Mouse (Mus musculus): ENCODE measurements around the gene Lpcat3.

Gene Lpcat3

DNA sequence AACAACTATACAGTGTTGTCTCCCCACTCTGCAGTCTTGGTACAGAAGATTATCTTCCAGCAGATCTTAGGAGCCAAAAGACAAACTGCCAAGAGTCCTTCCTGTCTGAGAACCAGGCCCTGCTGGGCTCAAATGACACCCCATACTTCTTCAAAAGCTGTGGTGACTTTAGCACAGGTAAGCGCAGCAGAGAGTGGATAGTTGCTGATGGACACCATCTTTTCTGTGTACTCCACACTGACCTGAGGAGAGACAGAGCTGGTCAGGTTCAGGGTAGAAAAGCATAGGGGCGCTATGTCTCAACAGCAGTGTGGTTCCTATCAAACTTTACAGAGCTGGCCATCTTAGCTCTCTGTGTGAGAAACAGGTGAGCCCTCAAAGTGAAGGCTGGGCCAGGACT lies 41.6 kb downstream of the Lpcat3 start:
- DNase-seq (ENCODE audit: low spot score in 2 of 2) = no peak

DNA sequence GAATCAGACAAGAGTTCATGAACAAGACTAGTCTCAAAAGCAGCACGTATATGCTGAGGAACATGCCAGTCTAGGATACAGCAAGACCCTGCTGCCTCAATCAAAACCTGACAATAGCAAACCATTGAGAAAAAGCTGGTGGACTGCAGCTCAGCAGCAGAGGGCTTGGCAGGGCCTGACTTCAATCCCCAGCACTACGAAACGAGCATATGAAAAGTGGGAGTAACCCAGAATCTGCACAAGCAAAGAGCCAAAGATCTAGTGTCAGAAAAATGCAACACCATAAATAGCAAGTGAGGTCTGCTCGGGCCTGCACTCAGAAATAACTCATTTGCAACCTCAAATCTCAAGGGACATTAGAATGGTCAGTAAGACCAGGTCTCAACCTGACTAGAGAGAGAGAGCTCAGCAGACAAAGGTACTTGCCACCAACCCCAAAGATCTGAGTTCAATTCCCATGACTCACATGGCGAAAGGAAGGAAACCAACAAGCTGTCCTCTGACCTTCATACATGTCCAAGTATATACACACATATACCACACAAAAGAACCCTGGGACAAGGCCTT lies 43.3 kb downstream of the Lpcat3 start:
- DNase-seq (ENCODE audit: low spot score in 2 of 2) = no peak

DNA sequence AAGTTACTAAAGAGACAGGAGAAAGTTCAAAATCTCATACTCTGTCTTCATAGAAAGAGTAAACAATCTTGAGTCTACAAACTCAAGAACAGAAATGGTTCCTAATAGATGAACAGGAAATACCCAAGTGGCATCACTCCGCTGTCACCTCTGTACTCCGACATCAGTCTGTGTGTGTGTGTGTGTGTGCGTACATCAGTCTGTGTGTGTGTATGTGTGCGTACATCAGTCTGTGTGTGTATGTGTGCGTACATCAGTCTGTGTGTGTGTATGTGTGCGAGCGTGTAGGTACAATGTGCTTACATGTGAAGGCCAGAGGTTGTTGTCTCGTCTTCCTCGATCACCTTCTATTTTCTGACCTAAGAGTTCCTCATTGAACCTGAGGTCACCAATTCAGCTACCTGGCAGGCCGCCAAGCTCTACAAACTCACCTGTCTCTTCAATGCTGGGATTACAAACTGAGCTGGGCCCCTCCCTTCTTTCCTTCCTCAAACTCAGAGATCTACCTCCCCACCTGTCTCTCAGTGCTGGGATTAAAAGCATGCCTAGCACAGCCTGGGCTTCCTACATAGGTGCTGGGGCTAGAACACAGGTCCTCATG lies 45.6 kb downstream of the Lpcat3 start:
- no peak for DNase-seq (ENCODE audit: low spot score in 2 of 2)

DNA sequence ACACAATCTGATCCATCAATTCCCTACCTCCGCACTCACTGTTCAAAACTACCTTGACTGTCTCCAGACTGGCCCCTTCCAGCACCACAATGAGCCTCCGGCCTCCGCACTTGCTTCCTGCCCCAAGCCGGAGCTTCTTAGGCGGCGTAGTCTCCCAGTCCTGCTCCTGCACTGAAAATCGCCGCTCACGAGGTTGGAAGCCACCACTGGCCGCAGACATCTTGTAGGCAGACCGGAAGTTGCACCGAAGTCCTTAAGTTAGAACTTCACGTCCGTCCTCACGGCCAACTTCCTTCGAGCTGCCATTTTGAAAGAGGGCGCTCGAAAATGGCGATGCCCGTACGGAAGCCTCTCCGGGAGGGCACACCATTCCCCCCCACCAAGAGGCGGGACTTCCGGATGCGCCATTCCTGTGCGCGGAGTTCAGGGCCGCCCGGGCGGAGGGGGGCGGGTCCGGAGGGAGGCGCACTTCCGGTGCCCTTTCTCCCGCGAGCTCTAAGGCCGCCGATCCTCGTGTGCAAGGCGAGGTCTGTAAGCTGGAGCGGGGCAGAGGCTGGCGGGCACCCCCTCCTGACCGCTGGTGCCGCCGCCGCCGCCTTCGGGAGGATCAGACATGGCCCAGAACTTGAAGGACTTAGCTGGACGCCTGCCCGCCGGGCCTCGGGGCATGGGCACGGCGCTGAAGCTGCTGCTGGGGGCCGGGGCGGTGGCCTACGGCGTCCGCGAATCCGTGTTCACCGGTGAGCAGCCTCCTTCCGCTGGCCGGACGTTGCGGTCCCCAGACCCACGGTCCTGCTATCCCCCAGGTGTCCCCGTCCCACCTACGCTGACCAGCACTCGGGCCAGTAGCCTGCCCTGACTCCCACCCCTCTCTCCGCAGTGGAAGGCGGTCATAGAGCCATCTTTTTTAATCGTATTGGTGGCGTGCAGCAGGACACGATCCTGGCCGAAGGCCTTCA lies 49.3 kb downstream of the Lpcat3 start, which contains the start of the genes Emg1 and Phb2:
Emg1 (minus strand) TSS at position 355 of the 959 bp plus-strand sequence.
Phb2 (plus strand) TSS at position 513 of the 959 bp plus-strand sequence.
- peak; percentile 97 to 99 for DNase-seq (ENCODE audit: low spot score in 2 of 2)

DNA sequence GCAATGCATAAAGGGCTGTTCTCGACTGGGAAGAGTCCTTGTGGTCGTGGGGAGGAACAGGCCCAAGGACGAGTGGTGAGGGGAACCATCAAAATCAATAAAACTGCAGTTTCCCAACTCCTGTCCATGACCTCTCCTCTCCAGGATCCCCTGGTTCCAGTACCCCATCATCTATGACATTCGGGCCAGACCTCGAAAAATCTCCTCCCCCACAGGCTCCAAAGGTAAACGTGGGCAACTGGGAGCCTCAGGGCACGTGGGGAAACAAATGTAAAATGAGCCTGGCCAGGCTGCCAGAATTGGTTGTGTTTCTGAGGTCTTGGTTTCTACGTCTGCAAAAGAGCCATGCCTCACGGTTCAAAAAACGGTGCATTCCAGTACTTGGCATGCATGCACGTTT lies 50.1 kb downstream of the Lpcat3 start:
- DNase-seq (ENCODE audit: low spot score in 2 of 2) = no peak

DNA sequence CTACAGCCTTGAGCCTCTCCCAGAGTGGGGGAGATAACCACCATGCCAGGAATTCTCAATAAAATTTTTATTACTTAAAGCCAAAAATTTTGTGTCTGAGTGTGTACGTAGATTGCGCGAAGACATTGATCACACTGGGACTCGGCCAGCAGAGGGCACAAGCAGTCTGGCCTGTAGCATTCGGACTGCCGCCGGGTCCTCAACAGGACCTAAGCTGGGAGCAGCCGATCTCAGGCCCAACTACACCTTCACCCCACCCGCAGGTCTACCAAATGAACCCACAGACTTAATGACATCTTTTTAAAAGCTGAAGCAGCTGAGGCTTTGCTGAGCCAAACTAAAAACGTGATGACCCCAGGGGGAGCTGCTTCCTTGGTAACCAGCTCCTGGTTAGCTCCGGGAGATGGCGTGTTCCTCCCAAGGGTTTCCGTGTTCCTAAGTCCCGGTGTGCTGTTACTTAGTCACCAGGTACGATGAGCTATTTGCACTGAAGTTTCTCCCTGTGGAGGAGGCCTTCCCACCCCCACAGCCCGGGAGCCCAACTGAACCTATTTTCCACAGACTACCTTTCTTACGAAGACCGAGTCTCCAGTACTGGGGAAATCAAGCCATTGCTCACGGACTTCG lies 54.1 kb downstream of the Lpcat3 start:
- no peak for DNase-seq (ENCODE audit: low spot score in 2 of 2)

DNA sequence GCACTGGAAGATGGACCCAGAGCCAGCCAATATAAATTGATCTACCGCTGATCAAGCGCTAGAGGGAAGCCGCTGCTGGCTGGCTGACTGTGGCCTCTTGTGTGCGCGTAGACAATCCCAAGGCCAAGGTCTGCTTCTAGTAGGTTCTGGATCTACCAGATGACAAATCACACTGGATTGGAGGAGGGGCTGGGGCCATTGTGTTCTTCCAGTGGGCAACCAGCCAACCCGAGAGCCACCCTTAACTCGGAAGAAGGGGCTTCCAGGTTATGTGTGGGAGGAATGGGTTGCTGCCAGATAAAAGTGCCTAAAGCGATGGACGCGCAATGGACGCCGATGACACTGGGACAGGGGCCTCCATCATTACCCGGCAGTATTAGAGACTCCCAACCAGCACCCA lies 55.1 kb downstream of the Lpcat3 start:
- no peak for DNase-seq (ENCODE audit: low spot score in 2 of 2)

DNA sequence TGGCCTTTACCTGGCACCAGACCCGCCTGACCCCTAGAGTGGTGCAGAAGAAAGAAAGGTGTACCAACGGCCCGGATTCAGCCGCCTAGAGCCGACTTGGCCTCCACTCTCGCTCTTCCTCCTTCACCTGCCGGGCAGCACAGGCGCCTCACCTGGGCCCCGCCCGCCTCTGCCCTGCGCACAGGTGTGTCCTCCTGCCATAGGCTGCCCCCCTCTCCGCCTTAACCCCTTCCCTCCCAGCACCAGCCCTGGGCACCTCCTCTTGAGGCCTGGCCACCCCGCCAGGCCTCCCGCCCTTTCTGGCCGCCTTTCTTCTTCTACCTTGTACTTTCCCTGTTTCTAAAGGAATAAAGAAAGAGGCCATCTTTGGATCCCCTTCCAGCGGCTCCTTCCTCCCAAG lies 55.9 kb downstream of the Lpcat3 start:
- no peak for DNase-seq (ENCODE audit: low spot score in 2 of 2)

DNA sequence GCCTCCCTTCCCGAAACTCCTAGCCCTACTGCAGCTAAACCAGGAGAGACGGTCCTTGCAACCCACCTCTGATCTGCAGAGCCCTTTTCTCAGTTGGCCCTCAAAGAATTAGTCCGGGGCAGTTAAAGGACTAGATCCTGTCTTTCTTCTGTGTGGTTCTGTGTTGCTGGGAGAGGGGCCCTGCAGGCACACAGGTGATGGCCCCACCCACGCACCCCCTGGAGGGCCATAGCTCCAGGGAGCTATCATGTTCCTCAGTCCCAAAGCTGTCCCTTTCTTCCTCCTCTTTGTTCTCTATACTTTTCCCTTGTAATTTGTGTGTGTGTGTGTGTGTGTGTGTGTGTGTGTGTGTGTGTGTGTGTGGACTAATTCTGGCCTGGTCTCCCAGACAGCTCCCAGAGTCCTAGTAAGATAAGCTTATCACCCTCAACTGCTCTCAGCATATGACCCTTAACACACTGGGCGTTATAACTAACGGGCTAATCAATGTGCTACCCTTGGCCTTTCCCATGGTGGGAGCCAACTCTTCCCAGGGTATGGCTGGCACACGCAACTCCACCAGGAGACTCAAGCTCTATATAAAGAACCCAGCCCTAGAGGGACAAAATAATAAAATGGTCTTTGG lies 56.6 kb downstream of the Lpcat3 start:
- no peak for DNase-seq (ENCODE audit: low spot score in 2 of 2)

DNA sequence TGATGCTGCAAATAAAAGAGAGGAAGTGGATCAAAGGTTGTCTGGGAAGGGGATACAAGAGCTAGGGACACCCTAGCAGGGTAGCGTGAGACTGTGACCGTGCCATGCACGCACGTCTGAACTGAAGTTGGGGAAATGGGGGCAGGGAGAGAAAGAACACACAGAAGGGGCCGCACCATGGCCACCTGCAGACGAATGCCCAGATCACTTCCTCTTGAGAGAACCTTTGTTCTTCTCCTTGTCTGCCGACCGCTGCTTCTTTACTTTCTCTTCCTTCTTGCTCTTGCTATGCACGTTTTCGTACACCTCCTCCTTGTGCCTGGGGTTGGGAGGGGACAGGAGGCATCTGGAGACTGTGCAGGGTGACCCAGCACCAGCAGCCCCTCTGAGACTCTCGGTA lies 58.1 kb downstream of the Lpcat3 start:
- peak; percentile 47 to 50 for DNase-seq (ENCODE audit: low spot score in 2 of 2)

DNA sequence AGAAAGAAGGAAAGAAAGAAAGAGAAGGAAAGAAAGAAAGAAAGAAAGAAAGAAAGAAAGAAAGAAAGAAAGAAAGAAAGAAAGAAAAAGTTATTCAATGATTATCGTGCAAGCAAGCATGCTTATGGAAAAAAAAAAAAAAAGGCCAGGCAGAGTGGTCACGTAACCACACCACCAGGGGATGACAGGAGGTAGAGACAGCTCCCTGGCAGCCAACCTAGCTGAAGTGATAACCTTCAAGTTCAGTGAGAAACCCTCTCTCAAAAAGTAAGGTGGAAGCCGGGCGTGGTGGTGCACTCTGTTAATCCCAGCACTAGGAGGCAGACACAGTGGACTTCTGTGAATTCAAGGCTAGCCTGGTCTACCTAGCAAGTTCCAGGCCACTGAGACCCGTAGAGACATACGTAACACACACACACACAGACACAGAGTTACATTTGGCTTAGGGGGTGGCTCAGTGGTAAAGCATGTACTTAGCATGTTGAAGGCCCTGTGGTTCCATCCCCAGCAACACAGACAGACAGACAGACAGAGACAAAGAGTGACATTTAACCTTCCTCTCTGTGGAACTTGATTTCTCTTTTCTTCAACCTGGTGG lies 60.1 kb downstream of the Lpcat3 start:
- no peak for DNase-seq (ENCODE audit: low spot score in 2 of 2)

DNA sequence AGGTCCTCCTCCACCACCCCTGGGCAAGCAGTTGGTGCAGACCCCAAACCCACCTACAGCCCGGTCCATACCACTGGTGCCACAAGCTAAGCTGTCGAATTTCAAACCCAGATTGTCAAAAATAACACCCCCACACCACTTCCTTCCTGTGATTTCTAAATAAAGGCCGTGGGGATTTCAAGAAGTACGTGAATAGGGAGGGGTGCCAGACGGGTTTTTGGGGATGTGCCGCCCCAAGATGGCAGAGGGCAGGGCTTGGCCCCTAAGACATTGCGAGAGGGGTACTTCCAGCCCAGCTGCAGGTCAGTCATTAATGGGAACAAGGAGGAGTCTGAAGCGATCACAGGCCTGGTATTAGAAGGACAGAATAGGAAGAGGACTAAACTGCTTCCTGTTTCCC lies 60.7 kb downstream of the Lpcat3 start:
- no peak for DNase-seq (ENCODE audit: low spot score in 2 of 2)

DNA sequence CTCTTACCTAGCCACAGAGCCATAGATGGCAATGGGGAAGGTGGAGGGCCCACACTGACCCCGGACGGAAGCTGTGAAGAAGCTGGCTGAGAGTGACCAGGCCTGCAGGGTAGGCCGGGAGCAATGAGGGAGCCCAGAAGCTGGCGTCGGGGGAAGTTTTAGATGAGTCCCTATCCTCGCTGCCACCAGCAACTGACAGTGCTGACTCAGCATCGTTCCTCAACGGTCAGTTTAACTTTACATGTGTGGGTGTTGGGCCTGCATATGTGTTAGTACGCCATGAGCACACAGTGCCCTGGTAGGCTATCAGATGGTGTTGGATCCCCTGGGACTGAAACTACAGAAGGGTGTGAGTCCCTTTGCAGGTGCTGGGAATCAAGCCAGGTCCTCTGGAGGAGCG lies 61.6 kb downstream of the Lpcat3 start:
- DNase-seq (ENCODE audit: low spot score in 2 of 2) = no peak

DNA sequence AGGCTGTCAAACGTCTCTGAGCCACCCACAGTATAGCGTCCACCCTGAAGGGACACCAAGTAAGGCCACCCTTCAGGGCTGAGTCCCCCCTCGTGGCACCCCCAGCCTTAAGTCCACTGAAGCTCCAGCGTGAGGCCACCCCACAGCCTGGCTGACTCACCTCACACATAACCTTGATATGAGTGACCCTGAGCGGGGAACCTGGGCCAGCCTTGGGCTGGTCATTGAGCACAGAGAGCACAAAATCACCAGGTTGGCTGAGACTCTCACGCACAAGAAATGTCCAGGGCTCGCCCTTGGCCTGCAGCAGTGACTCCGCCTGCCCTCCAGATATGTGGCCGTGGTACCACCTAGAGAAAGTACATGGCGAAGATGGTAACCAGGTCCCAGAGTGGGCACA lies 65.8 kb downstream of the Lpcat3 start:
- DNase-seq (ENCODE audit: low spot score in 2 of 2) = no peak

DNA sequence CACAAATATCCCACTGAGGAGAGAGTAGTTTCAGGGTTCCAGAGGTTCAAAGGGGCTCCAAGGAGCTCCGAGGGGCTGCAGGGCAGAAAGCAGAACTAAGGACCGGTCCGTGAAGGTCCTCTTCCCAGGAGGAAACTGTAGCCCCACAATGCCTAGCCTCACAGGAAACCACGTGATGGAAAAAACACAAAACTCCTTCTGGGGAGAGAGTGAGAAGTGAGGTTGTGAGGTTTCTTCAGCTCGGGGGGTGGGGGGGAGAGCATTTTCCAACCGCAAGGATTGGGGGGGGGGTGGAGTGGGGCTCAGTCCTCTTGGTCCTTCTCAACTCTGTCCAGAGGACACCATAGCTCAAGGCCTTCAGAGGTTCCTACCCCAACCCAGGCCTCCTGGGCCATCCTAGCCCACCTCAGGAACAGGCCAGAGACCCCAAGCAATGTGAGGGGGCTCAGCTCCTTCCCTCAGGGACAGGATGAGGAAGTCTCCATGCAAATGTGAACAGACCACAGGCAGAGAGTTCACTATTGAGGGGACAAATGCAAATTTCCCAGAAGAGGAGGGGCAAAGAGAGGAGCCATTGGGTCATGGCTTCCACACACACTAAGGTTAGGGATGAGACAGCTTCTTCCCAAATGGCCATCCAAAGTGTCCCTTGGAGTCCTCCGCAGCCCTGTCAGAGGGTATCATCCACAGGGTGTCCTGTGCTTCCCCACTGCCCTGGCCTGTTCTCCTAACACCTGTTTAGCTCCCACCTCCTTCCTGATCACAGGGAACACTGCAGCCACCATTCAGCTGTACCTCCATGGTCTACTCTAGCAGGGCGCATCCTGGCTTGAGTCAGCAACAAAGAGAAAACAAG lies 67.3 kb downstream of the Lpcat3 start:
- peak; percentile 42 to 45 for DNase-seq (ENCODE audit: low spot score in 2 of 2)

DNA sequence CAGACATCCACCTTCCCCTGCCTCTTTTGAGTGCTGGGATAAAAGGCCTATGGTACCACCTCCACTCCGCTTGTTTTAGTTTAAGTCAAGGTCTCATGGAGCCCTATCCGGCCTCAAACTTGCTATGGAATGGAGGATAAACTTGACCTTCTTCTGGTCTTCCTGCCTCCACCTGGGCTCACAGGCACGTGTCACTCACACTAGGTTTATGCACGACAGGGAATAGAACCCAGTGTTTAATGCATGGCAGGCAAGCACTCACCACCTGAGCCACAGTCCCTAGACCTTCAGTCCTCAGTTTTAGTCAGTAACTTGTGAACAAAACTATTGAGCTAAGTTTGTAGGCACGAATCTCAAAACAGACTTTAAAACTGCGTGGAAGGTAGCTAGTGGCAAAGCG lies 68.2 kb downstream of the Lpcat3 start:
- no peak for DNase-seq (ENCODE audit: low spot score in 2 of 2)

DNA sequence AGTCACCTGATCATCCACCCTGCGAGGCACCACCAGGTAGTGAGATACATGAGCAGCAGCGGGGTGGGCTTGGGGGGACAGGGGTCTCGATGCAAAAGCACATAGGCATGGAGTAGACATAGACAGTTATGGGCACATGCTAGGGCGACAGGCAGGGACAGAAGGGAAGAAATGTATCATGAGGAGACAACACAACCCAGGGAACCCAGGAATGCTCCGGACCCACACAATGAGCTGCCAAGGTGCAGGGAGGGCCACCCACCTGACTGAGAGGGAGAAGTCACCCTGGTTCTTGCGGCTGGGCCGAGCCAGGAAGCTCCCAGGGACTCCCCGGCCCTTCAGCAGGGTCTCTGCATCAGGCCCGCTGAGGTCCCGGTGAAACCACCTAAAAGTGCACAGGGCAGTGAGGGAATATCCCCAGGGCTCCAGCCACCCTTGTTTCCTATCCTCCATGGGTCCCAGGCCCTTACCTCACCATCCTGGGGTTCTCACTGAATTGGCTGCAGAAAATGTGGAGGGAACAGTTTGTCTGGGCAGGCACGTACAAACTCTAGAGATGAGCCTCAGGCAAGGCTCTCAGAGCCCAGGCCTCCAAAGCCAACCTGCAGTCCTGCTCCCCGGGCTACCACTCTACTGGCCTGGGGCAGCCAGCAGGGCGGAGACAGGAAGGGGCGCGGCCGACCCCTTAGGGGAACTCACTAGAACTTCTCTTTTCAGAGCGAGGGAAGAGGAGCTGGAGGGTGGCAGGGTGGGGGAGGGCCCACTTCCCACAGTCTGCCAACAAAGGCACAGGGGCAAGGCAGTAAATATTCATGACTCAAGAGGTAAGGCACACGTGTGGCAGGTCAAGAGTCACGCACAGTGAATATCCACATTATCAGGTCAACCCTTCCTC lies 69.9 kb downstream of the Lpcat3 start:
- peak; percentile 80 to 83 for DNase-seq (ENCODE audit: low spot score in 2 of 2)

DNA sequence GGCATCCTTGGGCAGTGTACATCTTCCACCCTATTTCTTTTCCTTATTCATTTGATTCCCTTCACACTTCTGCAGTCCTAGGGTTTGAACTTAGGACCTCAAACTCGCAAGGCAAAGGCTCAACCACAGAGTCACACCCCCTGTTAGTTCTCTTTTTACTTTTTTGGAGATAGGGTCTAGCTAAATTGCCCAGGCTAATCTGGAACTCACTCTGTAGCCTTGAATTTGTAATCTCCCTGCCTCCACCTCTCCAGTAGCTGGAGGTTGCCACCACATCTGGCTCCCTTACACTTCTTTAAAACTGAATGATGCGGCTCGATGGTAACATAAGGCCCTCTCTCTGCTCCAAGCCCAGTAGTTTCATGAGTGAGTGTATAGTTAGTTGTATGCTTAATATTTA lies 71.6 kb downstream of the Lpcat3 start:
- DNase-seq (ENCODE audit: low spot score in 2 of 2) = no peak

DNA sequence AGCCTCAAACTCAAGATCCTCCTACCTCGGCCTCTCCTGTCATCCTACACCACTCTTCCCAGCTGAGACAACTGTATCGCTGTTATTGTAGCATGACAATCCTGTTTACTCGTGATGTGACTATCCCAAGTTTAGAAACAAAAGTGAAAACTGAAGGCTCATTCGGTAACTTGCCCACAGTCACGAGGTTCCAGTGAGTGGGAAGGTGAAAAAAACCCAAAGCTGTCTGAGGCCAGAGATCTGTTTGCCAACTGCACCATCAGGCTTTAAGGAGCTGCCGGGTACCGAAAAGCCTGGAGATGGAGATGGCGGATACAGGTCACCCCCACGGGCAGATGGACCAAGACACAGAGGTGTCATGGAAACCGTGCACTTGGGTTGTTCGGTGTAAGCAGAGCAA lies 74.2 kb downstream of the Lpcat3 start:
- no peak for DNase-seq (ENCODE audit: low spot score in 2 of 2)
